Mouse (Mus musculus) lung, embryonic 16.5 days (tissue): ENCODE results near the gene Il6ra. TPM values are rescaled to one million over a fixed set of nuclear protein-coding genes. Genes with fewer than 3 reads are reported as not detected.
A peak's percentile ranks its signal among the peaks of the same experiment; 100 is the strongest.

Source experiments
- ATAC-seq: fragments of 200-750 bp; cut with Nextera tagmentation; 2 replicates; pipeline ENCODE4 v1.8.0; 2017; ENCODE audit warnings: low read depth, mild to moderate bottlenecking, moderate library complexity
- H3K27ac ChIP-seq: fragments of 300-500 bp; sonication (generic); 2 replicates; pipeline ENCODE4 v1.5.1; 2014; ENCODE audit warnings: mild to moderate bottlenecking, control low read depth, low read length
- H3K27me3 ChIP-seq: fragments of 300-500 bp; sonication (generic); 2 replicates; pipeline ENCODE4 v1.6.1; 2014; ENCODE audit warnings: low read depth, low read length, mixed read lengths; ENCODE audit not compliant: control insufficient read depth, insufficient read depth
- H3K36me3 ChIP-seq: fragments of 300-500 bp; sonication (generic); 2 replicates; pipeline ENCODE4 v1.6.1; 2014; ENCODE audit warnings: low read length; ENCODE audit not compliant: control insufficient read depth, insufficient read depth
- H3K4me1 ChIP-seq: fragments of 300-500 bp; sonication (generic); replicated peaks from 2 replicates; pipeline ENCODE4 v1.6.1; 2014; ENCODE audit warnings: low read length, mixed read lengths; ENCODE audit not compliant: control insufficient read depth, insufficient read depth
- H3K4me2 ChIP-seq: fragments of 300-500 bp; sonication (generic); 2 replicates; pipeline ENCODE4 v1.6.1; 2014; ENCODE audit warnings: low read depth, low read length, control low read depth
- H3K4me3 ChIP-seq: fragments of 300-500 bp; sonication (generic); 2 replicates; pipeline ENCODE4 v1.5.1; 2014; ENCODE audit warnings: mild to moderate bottlenecking, low read length, control low read depth
- H3K9ac ChIP-seq: fragments of 300-500 bp; sonication (generic); 2 replicates; pipeline ENCODE4 v1.6.1; 2014; ENCODE audit warnings: low read length, control low read depth
- H3K9me3 ChIP-seq: fragments of 300-500 bp; sonication (generic); 2 replicates; pipeline ENCODE4 v1.6.1; 2016; ENCODE audit warnings: low read length; ENCODE audit not compliant: control insufficient read depth
- WGBS: fragments of 180-500 bp; shearing (Covaris S2); extraction: QIAGEN DNeasy Blood & Tissue Kit; methylation state at CpG from one replicate; pipeline ENCODE4 v1.1.7; 2014; 5-methylcytosine and 5-hydroxymethylcytosine counted together
- polyA plus RNA-seq: library from polyadenylated mRNA; unstranded; fragments of >200 nt; fragmentation: Nextera tagmentation; extraction: Ambion mirVana; gene quantifications from 2 replicates; pipeline ENCODE4 v1.2.1, GENCODE M21; 2015

The Il6ra gene
- polyA plus RNA-seq, 1 experiment from 2014 or later: 5.2 TPM

GRCm38 (mm10) chr3:89830815-89831591 lies 82.0 kb downstream of the Il6ra start, which contains the start of gene She:
TSS of gene She (plus strand) at chr3:89831370.
- Histone ChIP-seq H3K9me3 (no peaks in the 10 kb centered on the region), H3K4me1 (peaks cover 2% of the 10 kb centered on the region; the same call in 1 of the 2 replicates), H3K27me3 (peaks cover 52% of the 10 kb centered on the region), H3K36me3 (no peaks in the 10 kb centered on the region), H3K4me3 (peak within 1 kb of the TSS; percentile 60), H3K27ac (peak within 1 kb of the TSS; percentile 67), H3K4me2 (peak within 1 kb of the TSS; percentile 63), H3K9ac (peak within 1 kb of the TSS; percentile 78)
- peak; percentile 72 for ATAC-seq
- 1% methylated on average over 81 of the region's 96 CpGs for WGBS

DNA sequence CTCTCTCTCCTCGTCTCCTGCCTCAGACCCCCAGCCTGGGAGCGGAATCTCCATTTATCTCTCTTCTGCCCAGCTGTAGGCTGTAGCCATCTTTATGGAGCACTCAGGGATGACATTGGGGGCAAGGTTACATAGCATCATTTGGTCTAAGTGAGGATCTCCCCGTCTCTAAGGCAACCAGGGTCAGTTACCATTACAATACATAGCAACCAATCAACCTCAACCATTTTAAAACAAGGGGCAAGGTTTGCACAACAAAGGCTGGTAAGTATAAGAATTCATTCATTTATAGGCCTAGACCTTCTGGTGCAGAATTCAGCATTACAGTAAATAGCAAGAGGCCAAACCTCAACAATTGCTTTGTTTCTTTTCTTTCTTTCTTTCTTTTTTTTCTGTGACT lies 86.7 kb downstream of the Il6ra start:
- no peak for ATAC-seq
- Histone ChIP-seq H3K4me1 (peaks cover 2% of the 10 kb centered on the region; the same call in 1 of the 2 replicates), H3K4me3 (no peak overlapping the region), H3K9ac (no peak overlapping the region), H3K36me3 (no peaks in the 10 kb centered on the region), H3K9me3 (no peaks in the 10 kb centered on the region), H3K4me2 (no peak overlapping the region), H3K27me3 (peaks cover 26% of the 10 kb centered on the region), H3K27ac (no peak overlapping the region)
- 56% methylated on average over 3 of the region's 3 CpGs for WGBS

- Histone ChIP-seq H3K27ac (no peak overlapping the region), H3K9me3 (no peaks in the 10 kb centered on the region), H3K4me3 (no peak overlapping the region), H3K4me2 (no peak overlapping the region), H3K27me3 (no peaks in the 10 kb centered on the region), H3K9ac (no peak overlapping the region), H3K36me3 (no peaks in the 10 kb centered on the region), H3K4me1 (0 out of 2 replicates have a peak, but pooled peaks cover 2% of the 10 kb centered on the region)
- ATAC-seq: no peak
- 38% methylated on average over 2 of the region's 2 CpGs for WGBS
Measured at GRCm38 (mm10) chr3:89823594-89823993, 89.4 kb downstream of the Il6ra start.

DNA sequence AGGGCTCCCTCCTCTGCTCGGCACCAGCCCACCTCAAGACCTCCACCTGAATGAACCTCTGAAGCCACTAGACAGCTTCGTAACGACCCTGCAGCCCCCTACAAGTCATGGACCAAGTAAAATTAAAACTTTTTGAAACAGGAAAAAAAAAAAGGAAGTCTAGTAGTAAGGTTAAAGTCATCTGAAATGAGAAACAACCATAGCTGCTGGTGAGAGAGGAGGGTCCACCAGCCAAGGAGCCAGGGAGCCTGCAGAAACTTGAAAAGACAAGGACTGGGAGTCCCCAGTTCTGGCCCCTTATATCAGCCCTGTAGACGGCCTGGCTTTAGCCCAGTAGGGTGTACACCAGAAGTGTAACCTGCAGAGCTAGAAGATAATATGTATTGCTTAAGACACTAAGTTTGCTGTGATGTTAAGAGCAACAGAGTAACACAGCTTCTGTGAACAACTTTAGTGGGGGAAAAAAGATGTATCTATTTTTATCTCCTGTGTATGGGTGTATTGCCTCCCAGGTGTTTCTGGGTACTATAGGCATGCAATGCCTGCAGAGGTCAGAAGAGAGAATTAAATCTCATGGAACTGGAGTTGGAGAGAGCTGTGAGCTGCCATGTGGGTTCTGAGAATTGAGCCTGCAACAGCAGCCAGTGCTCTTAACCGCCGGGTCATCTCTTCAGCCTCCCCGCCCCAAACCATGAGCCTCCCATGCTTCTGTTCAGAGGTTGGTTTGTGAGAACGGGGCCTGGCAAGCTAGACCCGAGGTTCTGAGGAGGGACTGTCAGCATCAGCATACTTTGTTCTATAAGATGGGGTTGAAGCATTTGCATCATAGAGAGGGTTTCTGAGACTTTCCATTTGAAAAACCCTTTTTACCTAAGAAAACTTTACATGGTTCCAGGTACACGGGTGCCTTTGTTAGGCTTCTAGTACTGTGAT lies 91.2 kb downstream of the Il6ra start:
- Histone ChIP-seq H3K4me1 (0 out of 2 replicates have a peak, but pooled peaks cover 2% of the 10 kb centered on the region), H3K9ac (no peak overlapping the region), H3K4me3 (no peak overlapping the region), H3K36me3 (no peaks in the 10 kb centered on the region), H3K27ac (no peak overlapping the region), H3K9me3 (no peaks in the 10 kb centered on the region), H3K27me3 (no peaks in the 10 kb centered on the region), H3K4me2 (no peak overlapping the region)
- WGBS: 71% methylated on average over 10 of the region's 10 CpGs
- no peak for ATAC-seq

GRCm38 (mm10) chr3:89821096-89821513 lies 91.9 kb downstream of the Il6ra start:
- Histone ChIP-seq H3K4me1 (0 out of 2 replicates have a peak, but pooled peaks cover 2% of the 10 kb centered on the region), H3K27ac (no peak overlapping the region), H3K36me3 (no peaks in the 10 kb centered on the region), H3K9me3 (no peaks in the 10 kb centered on the region), H3K9ac (no peak overlapping the region), H3K4me2 (no peak overlapping the region), H3K4me3 (no peak overlapping the region), H3K27me3 (no peaks in the 10 kb centered on the region)
- no peak for ATAC-seq
- 78% methylated on average over 11 of the region's 11 CpGs for WGBS

- 84% methylated on average over 12 of the region's 12 CpGs for WGBS
Measured at GRCm38 (mm10) chr3:89820311-89821095, 92.5 kb downstream of the Il6ra start.

GRCm38 (mm10) chr3:89819897-89820296 lies 93.1 kb downstream of the Il6ra start:
- H3K27me3 ChIP-seq: no peaks in the 10 kb centered on the region
- no peak overlapping the region for H3K4me3 ChIP-seq
- H3K27ac ChIP-seq: no peak overlapping the region
- no peaks in the 10 kb centered on the region for H3K9me3 ChIP-seq
- WGBS: 40% methylated on average over 7 of the region's 7 CpGs
- no peaks in the 10 kb centered on the region for H3K36me3 ChIP-seq
- no peak for ATAC-seq
- H3K4me2 ChIP-seq: no peak overlapping the region
- no peak overlapping the region for H3K9ac ChIP-seq
- H3K4me1 ChIP-seq: 0 out of 2 replicates have a peak, but pooled peaks cover 2% of the 10 kb centered on the region

More at GRCm38 (mm10) chr3:89820311-89821095, 92.5 kb downstream of the Il6ra start:
- no peak overlapping the region for H3K4me3 ChIP-seq
- H3K4me1 ChIP-seq: 0 out of 2 replicates have a peak, but pooled peaks cover 2% of the 10 kb centered on the region
- ATAC-seq: no peak
- H3K9ac ChIP-seq: no peak overlapping the region
- no peak overlapping the region for H3K27ac ChIP-seq
- H3K9me3 ChIP-seq: no peaks in the 10 kb centered on the region
- H3K36me3 ChIP-seq: no peaks in the 10 kb centered on the region
- H3K27me3 ChIP-seq: no peaks in the 10 kb centered on the region
- no peak overlapping the region for H3K4me2 ChIP-seq

GRCm38 (mm10) chr3:89818605-89819004 lies 94.4 kb downstream of the Il6ra start:
- H3K9ac ChIP-seq: no peak overlapping the region
- 52% methylated on average over 3 of the region's 3 CpGs for WGBS
- 0 out of 2 replicates have a peak, but pooled peaks cover under 1% of the 10 kb centered on the region for H3K4me1 ChIP-seq
- H3K27ac ChIP-seq: no peak overlapping the region
- H3K9me3 ChIP-seq: no peaks in the 10 kb centered on the region
- H3K4me2 ChIP-seq: no peak overlapping the region
- no peaks in the 10 kb centered on the region for H3K27me3 ChIP-seq
- ATAC-seq: no peak
- H3K36me3 ChIP-seq: no peaks in the 10 kb centered on the region
- H3K4me3 ChIP-seq: no peak overlapping the region
